Mouse (Mus musculus) intestine, embryonic 16.5 days (tissue): ENCODE data around the gene Tgfbr2. TPM values are rescaled to one million over a fixed set of nuclear protein-coding genes. Genes with fewer than 3 reads are reported as not detected.

Experiments
- ATAC-seq: fragments of 200-750 bp; cut with Nextera tagmentation; 2 replicates; pipeline ENCODE4 v1.8.0; 2017; ENCODE audit warnings: moderate TSS enrichment, moderate library complexity
- H3K27ac ChIP-seq: fragments of 300-500 bp; sonication (generic); 2 replicates; pipeline ENCODE4 v1.5.1; 2014; ENCODE audit warnings: mild to moderate bottlenecking, low read length
- H3K27me3 ChIP-seq: fragments of 300-500 bp; sonication (generic); replicated peaks from 2 replicates; pipeline ENCODE4 v1.6.1; 2014; ENCODE audit warnings: low read length, control low read depth, mixed read lengths; ENCODE audit not compliant: control insufficient read depth, insufficient read depth
- H3K36me3 ChIP-seq: fragments of 300-500 bp; sonication (generic); 2 replicates; pipeline ENCODE4 v1.6.1; 2014; ENCODE audit warnings: low read length, control low read depth; ENCODE audit not compliant: control insufficient read depth, insufficient read depth
- H3K4me1 ChIP-seq: fragments of 300-500 bp; sonication (generic); 2 replicates; pipeline ENCODE4 v1.6.1; 2014; ENCODE audit warnings: low read length, control low read depth, mixed read lengths; ENCODE audit not compliant: control insufficient read depth, insufficient read depth
- H3K4me2 ChIP-seq: fragments of 300-500 bp; sonication (generic); 2 replicates; pipeline ENCODE4 v1.6.1; 2014; ENCODE audit warnings: low read depth, low read length, control low read depth
- H3K4me3 ChIP-seq: fragments of 300-500 bp; sonication (generic); 2 replicates; pipeline ENCODE4 v1.5.1; 2014; ENCODE audit warnings: mild to moderate bottlenecking, low read length
- H3K9ac ChIP-seq: fragments of 300-500 bp; sonication (generic); 2 replicates; pipeline ENCODE4 v1.6.1; 2014; ENCODE audit warnings: low read depth, low read length
- H3K9me3 ChIP-seq: fragments of 300-500 bp; sonication (generic); 2 replicates; pipeline ENCODE4 v1.6.1; 2016; ENCODE audit warnings: low read length, control low read depth; ENCODE audit not compliant: control insufficient read depth
- WGBS: fragments of 180-500 bp; shearing (Covaris S2); extraction: QIAGEN DNeasy Blood & Tissue Kit; methylation state at CpG from one replicate; pipeline ENCODE4 v1.1.7; 2014; 5-methylcytosine and 5-hydroxymethylcytosine counted together
- polyA plus RNA-seq: library from polyadenylated mRNA; unstranded; fragments of >200 nt; fragmentation: Nextera tagmentation; extraction: Ambion mirVana; gene quantifications from 2 replicates; pipeline ENCODE4 v1.2.1, GENCODE M21; 2015

The Tgfbr2 gene
- polyA plus RNA-seq, 1 experiment from 2014 or later: 23.6 TPM

- no peak for ATAC-seq
- 63% methylated on average over 7 of the region's 7 CpGs for WGBS
These were observed 26.4 kb downstream of the Tgfbr2 start for GRCm38 (mm10) chr9:116148809-116149208.

DNA sequence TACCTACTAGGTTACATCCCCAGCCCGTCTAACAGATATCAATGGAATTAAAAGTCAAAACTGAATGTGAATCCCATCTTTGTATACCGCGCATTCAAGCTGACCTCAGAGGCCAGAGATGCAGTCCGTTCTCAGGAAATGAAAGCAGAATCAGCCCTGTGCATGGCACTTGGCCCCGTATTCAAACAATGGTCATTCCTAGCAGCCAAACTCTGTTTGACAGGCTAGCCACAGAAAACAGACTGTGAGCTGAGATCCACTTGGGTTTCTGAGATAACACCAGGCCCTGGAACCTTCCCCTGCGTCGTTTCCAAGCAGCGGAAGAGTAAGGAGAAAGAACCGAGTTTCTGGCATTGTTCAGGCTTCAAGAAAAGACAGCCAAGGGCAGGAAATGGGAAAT is 28.9 kb downstream of the Tgfbr2 start:
- WGBS: 50% methylated on average over 9 of the region's 9 CpGs
- Histone ChIP-seq H3K27me3 (no peaks in the 10 kb centered on the region), H3K4me3 (no peak overlapping the region), H3K27ac (peak overlapping the region; percentile 68), H3K36me3 (no peaks in the 10 kb centered on the region; the same call in 1 of the 2 replicates), H3K4me1 (peaks cover 34% of the 10 kb centered on the region), H3K9me3 (no peaks in the 10 kb centered on the region), H3K9ac (no peak overlapping the region), H3K4me2 (no peak overlapping the region)
- no peak for ATAC-seq

More at GRCm38 (mm10) chr9:116148809-116149208, 26.4 kb downstream of the Tgfbr2 start:
- Histone ChIP-seq H3K4me2 (no peak overlapping the region), H3K9ac (no peak overlapping the region), H3K36me3 (no peaks in the 10 kb centered on the region; the same call in 1 of the 2 replicates), H3K4me1 (peaks cover 47% of the 10 kb centered on the region), H3K4me3 (no peak overlapping the region), H3K27me3 (no peaks in the 10 kb centered on the region), H3K27ac (no peak overlapping the region), H3K9me3 (no peaks in the 10 kb centered on the region)

DNA sequence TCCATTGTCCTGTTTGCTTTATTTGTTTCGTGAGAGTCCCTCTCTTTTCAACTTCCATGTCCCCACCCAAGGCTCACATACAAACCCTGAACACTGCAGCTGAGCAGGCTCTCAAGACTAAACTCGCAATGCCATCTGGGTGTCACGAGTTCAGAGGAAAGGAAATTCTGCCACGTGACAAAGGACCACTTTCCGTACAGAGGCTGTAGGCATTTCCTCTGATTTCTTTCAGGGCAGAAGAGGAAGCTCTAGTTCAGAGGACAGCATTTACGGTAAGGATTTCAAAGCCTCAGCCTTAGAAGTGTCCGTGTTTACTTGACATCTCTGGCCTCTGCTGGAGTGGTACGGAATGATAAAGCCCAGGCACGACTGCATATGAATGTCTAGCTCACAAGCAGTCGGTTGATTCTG is 29.9 kb downstream of the Tgfbr2 start:
- no peak overlapping the region for H3K4me2 ChIP-seq
- peak; percentile 36; the same call in 1 of the 2 replicates for ATAC-seq
- WGBS: 32% methylated on average over 10 of the region's 10 CpGs

DNA sequence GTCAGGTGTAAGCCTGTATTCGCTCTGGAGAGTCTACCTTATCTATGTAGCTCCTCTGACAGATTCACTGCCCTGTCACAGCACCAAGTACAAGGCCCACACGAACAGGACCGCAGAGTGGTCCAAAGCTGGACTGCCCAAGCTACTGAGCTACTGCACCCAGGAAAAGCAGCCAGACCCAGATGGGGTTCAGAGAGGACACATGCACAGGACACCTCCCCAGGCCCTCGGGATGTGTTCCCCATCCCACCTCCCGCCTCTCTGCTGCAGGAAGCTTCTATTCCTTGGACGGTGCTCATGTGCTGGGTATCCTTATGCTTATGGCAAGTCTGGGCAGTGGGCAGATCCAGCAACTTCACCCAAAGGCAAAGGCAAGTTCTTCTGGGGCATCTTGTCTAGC is 34.7 kb downstream of the Tgfbr2 start:
- Histone ChIP-seq H3K9ac (no peak overlapping the region), H3K4me1 (peaks cover 9% of the 10 kb centered on the region; the same call in 1 of the 2 replicates), H3K27ac (no peak overlapping the region; the same call in 1 of the 2 replicates), H3K4me3 (no peak overlapping the region), H3K4me2 (no peak overlapping the region), H3K9me3 (no peaks in the 10 kb centered on the region), H3K27me3 (no peaks in the 10 kb centered on the region), H3K36me3 (no peaks in the 10 kb centered on the region)
- WGBS: 91% methylated on average over 6 of the region's 6 CpGs
- no peak for ATAC-seq

More for the DNA sequence above, 29.9 kb downstream of the Tgfbr2 start:
- no peaks in the 10 kb centered on the region; the same call in 1 of the 2 replicates for H3K36me3 ChIP-seq
- H3K4me1 ChIP-seq: peaks cover 24% of the 10 kb centered on the region
- H3K4me3 ChIP-seq: no peak overlapping the region
- no peaks in the 10 kb centered on the region for H3K27me3 ChIP-seq
- no peaks in the 10 kb centered on the region for H3K9me3 ChIP-seq
- H3K9ac ChIP-seq: no peak overlapping the region
- 0 out of 2 replicates have a peak overlapping the region, but pooled peaks have one; percentile 28 for H3K27ac ChIP-seq

DNA sequence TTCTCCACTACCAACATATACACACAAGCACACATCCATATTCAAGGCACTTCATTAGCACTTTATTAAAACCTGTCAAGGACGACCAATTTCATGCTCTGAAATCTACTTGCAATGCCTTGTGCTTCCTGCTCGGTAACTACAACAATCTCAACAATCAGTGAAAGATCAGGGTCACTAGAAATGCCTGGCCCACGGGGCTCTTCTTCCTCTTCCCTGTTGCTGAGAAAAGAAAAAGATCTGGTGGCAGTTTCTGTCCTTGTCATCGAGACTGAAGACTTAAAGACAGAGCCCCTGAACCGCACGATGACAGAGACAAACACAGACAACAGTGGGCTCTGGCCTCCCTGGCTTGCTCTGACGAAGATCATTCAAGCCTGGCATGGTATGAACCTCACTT is 35.6 kb downstream of the Tgfbr2 start:
- no peak overlapping the region for H3K9ac ChIP-seq
- H3K27me3 ChIP-seq: no peaks in the 10 kb centered on the region
- H3K4me1 ChIP-seq: 0 out of 2 replicates have a peak, but pooled peaks cover 5% of the 10 kb centered on the region
- WGBS: 80% methylated on average over 7 of the region's 7 CpGs
- no peaks in the 10 kb centered on the region for H3K9me3 ChIP-seq
- no peak overlapping the region for H3K4me2 ChIP-seq
- H3K27ac ChIP-seq: no peak overlapping the region
- no peak overlapping the region for H3K4me3 ChIP-seq
- no peaks in the 10 kb centered on the region for H3K36me3 ChIP-seq
- ATAC-seq: no peak

DNA sequence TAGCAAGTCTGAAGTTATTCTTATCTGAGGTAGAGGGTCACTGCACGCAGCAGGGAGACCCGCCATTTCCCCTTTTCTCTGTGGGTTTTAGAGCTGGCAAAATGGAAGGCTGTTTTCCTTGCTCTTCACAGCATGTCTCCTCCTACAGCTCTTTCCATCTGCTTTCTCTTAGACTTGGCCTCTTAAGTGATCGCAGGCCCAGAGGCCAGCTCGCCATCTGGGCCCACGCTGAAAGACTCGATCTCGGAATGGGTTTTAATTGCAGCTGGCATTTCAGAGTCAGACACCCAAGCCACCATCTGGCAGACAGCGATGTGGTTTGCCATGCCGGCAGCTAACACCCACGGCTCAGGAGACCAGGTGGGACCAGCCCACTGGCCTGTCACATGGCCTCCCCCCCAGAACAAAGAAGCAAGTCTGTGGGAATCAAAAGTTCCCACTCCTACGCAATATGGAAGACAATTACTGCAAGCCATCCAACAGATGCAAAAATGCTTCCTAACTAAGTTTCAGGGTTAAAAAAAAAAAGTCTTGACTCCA is 36.5 kb downstream of the Tgfbr2 start:
- Histone ChIP-seq H3K4me3 (no peak overlapping the region), H3K4me2 (no peak overlapping the region), H3K9ac (no peak overlapping the region), H3K27me3 (no peaks in the 10 kb centered on the region), H3K4me1 (0 out of 2 replicates have a peak, but pooled peaks cover 3% of the 10 kb centered on the region), H3K36me3 (no peaks in the 10 kb centered on the region), H3K27ac (no peak overlapping the region), H3K9me3 (no peaks in the 10 kb centered on the region)
- 74% methylated on average over 11 of the region's 11 CpGs for WGBS
- ATAC-seq: no peak

GRCm38 (mm10) chr9:116137645-116138044 is 37.5 kb downstream of the Tgfbr2 start:
- 77% methylated on average over 3 of the region's 3 CpGs for whole genome bisulfite sequencing
- Histone ChIP-seq H3K9ac (no peak overlapping the region), H3K27me3 (no peaks in the 10 kb centered on the region), H3K9me3 (no peaks in the 10 kb centered on the region), H3K4me1 (0 out of 2 replicates have a peak, but pooled peaks cover 3% of the 10 kb centered on the region), H3K27ac (no peak overlapping the region), H3K4me3 (no peak overlapping the region), H3K4me2 (no peak overlapping the region), H3K36me3 (no peaks in the 10 kb centered on the region)
- ATAC-seq: no peak

- H3K27me3 ChIP-seq: no peaks in the 10 kb centered on the region
- H3K36me3 ChIP-seq: no peaks in the 10 kb centered on the region
- H3K4me2 ChIP-seq: no peak overlapping the region
- no peak for ATAC-seq
- H3K27ac ChIP-seq: no peak overlapping the region
- H3K9me3 ChIP-seq: no peaks in the 10 kb centered on the region
- no peak overlapping the region for H3K4me3 ChIP-seq
- H3K4me1 ChIP-seq: 0 out of 2 replicates have a peak, but pooled peaks cover 3% of the 10 kb centered on the region
- WGBS: 72% methylated on average over 5 of the region's 5 CpGs
- H3K9ac ChIP-seq: no peak overlapping the region
These were observed 38.3 kb downstream of the Tgfbr2 start for GRCm38 (mm10) chr9:116136811-116137210.

DNA sequence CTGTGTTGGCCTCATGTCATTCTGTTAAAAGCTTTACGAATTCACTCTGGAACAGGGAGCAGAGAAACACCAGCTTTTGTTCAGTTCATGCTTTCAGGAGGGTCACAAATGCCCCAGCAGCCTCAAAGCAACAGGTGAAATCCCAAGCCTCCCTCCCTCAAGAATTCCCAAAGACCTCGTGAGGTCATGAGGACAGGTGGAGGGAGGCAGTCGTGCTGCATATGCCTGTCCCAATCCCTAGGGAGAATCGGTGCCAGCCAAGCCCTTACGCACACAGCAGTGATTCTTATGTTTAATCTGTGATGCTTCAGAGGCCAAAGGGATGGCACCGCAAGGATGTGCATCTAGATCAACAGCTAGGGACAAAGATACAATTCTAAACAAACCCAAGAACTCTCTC is 39.0 kb downstream of the Tgfbr2 start:
- no peak overlapping the region for H3K4me3 ChIP-seq
- no peaks in the 10 kb centered on the region for H3K9me3 ChIP-seq
- 0 out of 2 replicates have a peak, but pooled peaks cover 3% of the 10 kb centered on the region for H3K4me1 ChIP-seq
- no peak overlapping the region for H3K9ac ChIP-seq
- no peak for ATAC-seq
- 67% methylated on average over 6 of the region's 6 CpGs for WGBS
- H3K36me3 ChIP-seq: no peaks in the 10 kb centered on the region
- H3K27ac ChIP-seq: no peak overlapping the region
- no peak overlapping the region for H3K4me2 ChIP-seq
- no peaks in the 10 kb centered on the region for H3K27me3 ChIP-seq

- Histone ChIP-seq H3K4me2 (no peak overlapping the region), H3K36me3 (peaks cover 7% of the 10 kb centered on the region), H3K27ac (no peak overlapping the region), H3K9me3 (no peaks in the 10 kb centered on the region), H3K27me3 (no peaks in the 10 kb centered on the region), H3K9ac (no peak overlapping the region), H3K4me1 (0 out of 2 replicates have a peak, but pooled peaks cover 3% of the 10 kb centered on the region), H3K4me3 (no peak overlapping the region)
- 87% methylated on average over 2 of the region's 2 CpGs for WGBS
- no peak for ATAC-seq
These were observed 40.7 kb downstream of the Tgfbr2 start for GRCm38 (mm10) chr9:116134488-116134887.
